Mouse (Mus musculus) mammary gland, adult 2 months (tissue): ENCODE results near the gene Dpp6. TPM values are rescaled to one million over a fixed set of nuclear protein-coding genes. Genes with fewer than 3 reads are reported as not detected.

Experiments
- polyA plus RNA-seq: library from polyadenylated mRNA; depleted of rRNA; stranded (reverse); fragments of >200 nt; gene quantifications from 2 replicates; pipeline ENCODE4 v1.2.3, GENCODE M21; 2012; ENCODE audit warnings: low replicate concordance; rRNA removed

Dpp6 gene
- polyA plus RNA-seq, result 0.06 and 0.13 TPM in 2 replicates

GRCm38 (mm10) chr5:26816975-26817941, at the start of gene Dpp6:
Gene Dpp6 (plus strand): TSS chr5:26817203.

GRCm38 (mm10) chr5:27501338-27501737, 684.3 kb downstream of the Dpp6 start, which contains the start of gene Speer4b:
Gene Speer4b (minus strand): TSS chr5:27501438.

